Mouse (Mus musculus) layer of hippocampus, adult 8-10 months (tissue): ENCODE results near the gene Suds3. TPM values are rescaled to one million over a fixed set of nuclear protein-coding genes. Genes with fewer than 3 reads are reported as not detected.

Experiments
- DNase-seq, 2 experiments: peaks; one replicate each; pipeline ENCODE4 v3.0.0; 2022; ENCODE audit warnings: low spot score in 2 of 2
- total RNA-seq, 4 experiments: library from RNA; stranded (reverse); gene quantifications; 2 replicates each; pipeline ENCODE4 v1.2.4; 2022

Gene Suds3
- total RNA-seq, 4 experiments from 2014 or later: 110 to 124 (median 116) TPM

DNA sequence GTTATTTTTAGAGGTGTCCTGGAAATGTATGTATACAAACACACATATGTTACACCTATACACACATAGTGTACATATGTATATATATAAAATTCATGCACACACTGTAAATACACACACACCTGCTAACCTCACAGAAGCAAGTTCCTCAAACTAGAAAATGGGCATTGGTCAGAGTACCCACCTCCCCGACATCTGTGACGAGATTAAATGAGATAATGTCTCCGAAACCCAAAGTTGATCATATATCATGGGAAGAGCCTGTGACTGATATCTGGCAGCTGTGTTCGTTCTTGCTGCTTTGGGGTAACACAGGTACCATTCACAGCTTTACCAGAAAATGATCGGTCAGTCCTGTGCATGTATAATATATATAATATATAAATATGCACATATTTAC lies 20.7 kb upstream of the Suds3 start:
- DNase-seq: no peak

DNA sequence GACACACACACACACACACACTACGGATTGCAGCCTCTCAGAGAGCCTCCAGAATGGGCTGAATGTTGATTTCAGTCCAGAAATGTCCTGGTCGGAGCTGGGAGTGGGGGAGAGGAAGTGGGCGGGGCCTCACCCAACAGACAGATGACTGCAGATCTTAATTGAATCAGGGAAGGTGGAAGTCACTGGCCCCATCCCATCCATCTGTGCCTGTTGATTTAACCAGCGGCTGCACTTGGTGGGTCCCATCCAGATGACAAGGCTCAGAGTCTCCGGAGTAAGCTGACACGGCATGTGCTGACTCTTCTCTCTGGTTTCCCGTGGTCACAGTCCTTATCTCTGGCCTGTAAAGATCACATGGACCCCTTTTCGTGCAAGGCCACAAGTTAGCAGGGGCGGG lies 20.0 kb upstream of the Suds3 start:
- DNase-seq: no peak

DNA sequence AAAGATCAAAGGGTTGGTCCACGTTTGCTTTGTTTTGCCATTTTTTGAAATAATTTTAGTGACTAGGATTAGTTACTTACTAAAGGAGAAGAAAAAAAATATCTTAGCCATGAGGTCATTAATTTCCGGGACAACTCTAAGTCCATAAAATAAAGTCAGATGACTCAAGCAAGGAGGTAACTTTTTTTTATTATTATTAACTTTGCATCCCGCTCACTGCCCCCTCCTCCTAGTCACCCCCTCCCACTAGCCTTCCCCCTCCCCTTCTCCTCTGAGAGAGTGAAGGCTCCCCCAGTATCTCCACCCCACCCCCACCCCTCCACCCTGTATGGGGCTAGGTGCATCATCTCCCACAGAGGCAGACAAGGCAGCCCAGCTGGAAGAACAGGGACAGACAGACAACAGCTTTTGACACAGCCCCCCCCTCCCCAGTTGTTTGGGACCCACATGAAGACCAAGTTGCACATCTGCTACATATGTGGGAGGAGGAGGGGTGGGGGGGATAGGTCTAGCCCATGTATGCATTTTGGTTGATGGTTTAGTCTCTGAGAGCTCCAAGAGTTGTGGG lies 19.1 kb upstream of the Suds3 start:
- DNase-seq: no peak

DNA sequence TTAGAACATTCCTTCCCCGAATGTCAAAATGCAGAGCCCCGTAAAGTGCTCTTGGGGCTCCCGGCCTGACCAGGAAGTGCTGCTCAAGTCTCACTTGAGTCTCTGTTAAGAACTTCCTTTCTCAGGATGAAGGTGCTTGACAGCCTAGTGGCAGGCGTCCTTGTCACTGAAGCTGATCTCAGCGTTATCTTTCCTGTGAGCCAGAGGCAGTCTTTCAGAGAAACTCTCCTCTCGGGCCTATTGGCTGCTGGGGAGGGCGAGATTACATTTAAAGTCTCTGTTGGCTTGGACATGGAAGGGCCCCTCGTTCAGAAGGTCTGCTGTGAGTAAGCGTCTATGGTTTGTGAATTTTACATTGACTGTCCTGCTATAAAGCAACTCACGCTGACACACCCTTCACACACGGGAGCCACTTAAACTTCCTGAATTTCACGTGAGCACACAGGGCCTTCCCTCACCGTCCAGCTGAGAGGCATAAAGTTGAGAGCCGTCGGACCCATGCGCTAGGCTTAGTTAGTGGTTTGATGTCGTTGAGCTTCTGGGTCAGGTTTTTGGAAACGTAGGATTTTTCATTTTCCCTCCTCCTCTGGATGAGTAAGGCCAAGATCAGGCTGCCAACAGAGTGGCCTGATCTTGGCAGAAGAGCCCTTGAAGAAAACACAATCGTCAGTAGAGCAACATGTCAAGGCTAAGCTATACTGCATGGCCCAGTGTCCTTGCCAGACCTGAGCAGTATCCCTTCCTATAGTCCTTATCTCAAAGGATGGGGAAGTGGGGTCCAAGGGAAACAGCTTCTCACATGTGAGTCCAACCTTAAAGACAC lies 18.4 kb upstream of the Suds3 start:
- DNase-seq: no peak

DNA sequence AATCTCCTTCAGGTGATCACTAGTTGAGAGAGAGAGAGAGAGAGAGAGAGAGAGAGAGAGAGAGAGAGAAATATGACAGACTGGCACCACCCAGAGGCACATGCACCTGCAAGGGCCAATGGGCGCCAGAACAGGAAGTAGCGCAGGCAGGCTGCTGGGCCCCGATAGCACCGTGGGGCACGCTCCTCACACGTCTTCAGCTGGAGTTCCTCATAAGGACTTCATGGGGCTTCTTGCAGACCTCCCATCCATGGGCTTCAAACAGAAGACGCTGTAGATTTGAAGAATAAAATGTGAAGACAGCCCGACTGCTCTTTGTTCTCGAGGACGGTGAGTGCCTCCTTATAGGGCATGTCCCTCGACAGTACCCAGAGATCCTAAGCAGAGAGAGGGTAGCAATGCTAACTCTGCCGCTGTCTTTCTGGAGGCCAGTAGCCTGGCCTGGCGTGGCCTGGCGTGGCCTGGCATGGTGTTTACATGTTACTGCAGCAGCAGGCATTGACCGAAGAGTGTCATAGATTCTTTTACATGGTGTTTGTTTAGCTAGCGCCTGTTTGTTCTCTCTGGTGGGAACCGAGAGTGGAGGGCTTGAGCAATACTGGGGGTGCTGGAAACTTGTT lies 17.6 kb upstream of the Suds3 start:
- no peak for DNase-seq

DNA sequence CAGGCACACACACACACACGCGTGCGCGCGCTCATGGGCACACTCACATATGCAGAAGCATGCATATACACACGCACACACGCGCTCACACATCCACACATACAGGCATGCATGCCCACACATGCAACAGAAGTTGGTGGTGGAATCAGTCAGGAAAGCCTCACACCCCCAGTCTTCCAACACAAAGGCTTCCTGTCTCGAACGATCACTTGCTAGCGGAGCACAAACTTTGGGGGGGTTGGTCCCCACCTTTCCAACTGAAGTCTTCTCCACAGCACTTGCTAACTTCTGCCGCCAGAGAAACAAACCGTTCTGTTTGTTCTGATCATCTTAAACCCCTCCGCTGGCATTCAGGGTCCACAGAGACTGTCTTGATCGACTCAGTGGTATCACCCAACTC lies 14.8 kb upstream of the Suds3 start:
- DNase-seq: no peak

DNA sequence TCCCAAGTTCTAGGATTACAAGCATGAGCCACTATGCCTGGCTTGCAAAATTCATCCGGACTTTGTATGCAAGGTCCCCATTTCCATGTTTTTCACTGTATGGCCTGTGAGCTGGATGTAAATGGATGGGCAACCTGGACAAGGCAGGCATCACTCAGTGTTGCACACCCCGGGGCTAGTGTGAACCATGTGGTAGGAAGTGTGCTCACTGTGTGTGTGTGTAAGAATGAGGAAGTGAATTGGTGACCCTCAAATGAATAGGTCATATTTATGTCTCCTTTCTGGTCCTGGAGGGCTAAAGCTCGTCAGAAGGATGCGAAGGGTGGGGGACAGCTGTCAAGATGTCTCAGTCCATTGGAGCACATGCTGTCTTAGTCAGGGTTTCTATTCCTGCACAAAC lies 11.1 kb upstream of the Suds3 start:
- DNase-seq: no peak

DNA sequence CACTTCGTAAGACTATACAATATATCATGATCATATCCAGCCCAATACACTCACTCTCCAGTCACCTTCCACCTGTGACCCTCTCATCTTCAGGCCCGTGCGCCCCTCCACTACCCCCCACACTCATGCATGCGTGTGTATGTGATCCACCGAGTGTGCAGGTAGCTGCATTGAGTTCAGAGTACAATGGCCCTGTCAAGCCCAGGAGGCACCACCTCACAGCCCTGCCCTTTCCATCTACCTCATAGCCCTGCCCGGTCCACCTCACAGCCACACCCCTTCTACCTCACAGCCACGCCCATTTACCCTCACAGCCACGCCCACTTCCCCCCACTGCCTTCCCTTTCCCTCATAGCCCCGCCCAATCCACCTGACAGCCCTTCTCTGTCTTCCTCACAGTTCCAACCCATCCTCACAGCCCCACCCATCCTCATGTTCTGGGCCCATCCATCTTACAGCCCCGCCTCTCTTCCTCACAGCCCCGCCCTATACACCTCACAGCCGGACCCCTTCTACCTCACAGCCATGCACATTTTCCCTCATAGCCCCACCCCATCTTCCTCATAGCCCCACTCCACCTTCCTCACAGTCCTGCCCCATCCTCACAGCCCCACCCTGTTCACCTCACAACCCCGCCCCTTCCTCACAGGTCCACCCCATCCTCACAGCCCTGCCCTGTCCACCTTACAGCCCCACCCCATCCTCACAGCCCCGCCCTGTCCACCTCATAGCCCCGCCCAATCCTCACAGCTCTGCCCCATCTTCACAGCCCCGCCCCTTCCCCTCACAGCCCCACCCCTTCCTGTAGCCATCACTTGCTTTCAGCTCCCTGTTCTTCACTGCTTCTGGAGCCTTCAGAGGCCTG lies 9.8 kb upstream of the Suds3 start:
- no peak for DNase-seq

DNA sequence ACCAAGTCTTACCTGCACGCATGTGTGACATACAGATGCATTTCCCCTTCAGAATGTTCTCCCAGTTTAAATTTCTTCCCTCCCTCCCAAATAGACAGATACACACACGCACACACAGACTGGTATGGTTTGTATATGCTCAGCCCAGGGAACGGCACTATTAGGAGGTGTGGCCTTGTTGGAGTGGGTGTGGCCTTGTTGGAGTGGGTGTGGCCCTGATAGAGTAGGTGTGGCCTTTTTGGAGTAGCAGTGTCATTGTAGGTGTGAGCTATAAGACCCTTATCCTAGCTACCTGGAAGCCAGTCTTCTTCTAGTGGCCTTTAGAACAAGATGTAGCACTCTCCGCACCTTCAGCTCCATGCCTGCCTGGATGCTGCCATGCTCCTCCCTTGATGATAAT lies 7.9 kb upstream of the Suds3 start:
- no peak for DNase-seq

DNA sequence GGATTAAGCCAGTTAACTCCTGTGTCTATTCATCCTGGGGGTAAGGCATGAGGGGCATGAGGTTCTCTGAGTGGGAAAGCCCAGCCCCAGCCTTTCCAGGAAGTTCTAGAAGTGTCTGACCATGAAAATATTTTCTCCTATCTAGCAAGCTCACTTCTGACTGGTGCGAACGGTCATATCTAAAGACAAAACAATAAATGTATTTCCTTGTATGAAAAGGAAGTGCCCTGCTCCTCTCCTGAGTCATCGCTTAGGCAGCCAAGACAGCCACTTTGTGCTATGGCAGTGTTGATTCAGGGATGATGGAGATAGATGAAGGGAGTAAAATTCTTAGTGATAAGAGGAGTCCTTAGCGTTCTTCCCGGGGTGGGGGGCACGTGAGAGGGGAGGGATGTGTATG lies 7.2 kb upstream of the Suds3 start:
- DNase-seq: no peak

DNA sequence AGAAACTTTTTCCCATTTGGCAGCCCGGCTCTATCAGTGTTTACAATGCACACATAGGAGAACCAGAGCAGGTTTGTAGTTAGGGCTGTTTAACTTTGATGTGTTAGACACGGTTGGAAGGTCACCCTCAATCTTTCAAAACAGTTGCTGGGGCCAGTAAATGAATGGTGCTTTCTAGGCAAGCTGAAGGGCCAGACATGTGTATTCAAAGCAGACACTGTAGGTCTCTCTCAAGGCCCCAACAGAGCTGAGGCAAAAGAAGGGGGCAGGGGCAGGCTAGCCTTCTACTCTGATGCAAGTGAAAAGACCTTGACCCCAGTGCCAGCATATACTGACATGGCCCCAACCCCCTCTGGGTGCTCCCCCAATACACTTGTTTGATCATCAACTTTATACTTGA lies 5.7 kb upstream of the Suds3 start:
- no peak for DNase-seq

DNA sequence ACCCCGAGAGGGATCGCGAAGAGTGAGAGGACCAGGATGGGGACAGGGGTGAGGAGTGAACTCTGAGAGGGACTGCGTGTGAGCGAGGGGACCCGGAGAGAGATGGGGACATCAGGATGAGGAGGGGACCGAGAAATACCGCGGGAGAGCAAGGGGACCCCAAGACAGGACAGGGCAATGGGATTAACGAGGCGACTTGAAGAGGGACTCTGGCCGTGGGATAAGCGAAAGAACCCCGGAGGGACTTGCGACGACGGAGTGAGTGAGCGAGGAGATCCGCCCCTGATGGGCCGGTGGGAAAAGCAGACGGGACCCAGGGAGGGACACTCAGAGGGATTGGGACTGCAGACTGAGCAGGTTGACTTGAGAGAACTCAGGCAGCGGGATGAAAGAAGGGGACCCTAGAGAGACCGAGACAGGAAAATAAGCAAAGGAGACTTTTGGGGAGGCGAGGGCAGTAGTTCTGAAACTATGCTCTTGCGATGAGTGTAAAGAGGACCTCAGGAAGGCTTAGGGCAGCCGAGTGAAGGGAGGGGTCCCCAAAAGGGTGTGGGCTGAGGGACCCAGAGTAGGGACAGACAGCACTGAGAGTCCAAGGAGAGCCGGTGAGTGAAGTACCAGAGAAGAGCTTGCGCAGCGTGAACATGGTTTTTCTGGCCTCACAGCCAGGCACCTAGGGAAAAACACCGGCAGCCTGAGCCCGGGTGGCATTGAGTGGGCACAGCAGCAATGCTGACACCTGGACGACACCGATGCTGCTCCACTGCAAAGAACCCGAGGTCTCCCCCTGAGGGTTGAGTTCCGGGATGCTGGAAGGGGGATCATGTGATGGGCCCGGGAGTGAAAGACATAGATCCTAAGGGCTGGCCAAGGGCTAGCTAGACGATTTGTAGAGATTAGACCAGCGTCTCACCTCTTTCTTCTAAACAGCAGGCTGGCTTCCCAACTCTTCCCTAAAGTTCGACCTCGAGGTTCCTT lies 4.9 kb upstream of the Suds3 start:
- no peak for DNase-seq

DNA sequence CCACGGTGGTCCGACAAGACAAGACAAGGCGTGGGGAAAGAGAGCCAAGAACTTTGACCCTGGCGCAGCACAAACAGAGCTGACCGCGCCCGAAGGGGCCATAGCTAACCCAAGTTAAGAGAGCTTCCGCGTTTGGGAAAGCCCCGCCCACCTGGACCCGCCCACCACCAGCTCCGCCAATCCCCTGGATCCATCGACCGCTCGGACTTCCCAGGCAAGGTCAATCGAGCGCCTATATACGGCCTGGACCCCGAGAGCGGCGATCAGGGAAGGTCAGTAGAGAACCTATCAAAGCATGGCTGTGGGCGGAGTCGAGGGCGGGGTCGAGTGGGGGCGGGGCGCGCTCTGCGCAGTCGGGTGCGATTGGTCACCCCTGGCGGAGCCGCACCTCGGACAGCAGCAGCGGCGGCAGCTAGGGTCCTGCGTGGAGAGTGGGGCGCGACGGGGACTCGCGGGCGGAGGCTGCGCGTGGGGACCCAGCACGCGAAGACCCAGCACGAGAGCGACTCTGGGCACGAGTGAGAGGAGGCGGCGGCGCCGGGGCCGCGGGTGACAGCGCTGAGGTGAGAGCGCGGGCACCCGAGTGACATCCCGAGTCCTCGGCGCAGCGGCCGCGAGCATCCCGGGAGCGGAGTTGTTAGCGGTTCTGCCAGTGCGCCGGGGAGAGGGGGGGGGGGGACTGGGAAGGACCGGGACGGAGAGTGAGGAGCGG lies 4.0 kb upstream of the Suds3 start, which contains the start of gene Taok3:
TSS of gene Taok3 (plus strand) at position 353 of the 712 bp plus-strand sequence.
- peak; percentile 98 for DNase-seq

DNA sequence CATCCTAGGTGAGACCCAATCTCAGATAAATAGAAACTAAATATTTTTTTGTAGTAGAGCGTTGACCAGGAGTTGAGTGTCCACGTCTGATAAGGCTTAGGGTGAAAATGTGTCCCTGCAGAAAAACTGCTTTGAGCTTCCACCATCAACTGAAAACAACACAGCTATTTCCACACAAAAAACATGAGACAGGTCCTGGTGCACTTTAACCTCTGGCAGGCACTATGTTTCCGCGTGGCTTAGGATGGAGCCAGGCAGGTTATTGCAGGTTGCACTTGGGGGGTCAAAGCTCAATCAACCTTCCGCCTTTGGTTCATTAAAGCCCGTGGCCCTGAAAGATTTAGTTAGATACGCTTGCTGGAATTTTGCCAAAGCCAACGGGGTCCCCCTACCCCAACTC lies 2.9 kb upstream of the Suds3 start:
- no peak for DNase-seq

DNA sequence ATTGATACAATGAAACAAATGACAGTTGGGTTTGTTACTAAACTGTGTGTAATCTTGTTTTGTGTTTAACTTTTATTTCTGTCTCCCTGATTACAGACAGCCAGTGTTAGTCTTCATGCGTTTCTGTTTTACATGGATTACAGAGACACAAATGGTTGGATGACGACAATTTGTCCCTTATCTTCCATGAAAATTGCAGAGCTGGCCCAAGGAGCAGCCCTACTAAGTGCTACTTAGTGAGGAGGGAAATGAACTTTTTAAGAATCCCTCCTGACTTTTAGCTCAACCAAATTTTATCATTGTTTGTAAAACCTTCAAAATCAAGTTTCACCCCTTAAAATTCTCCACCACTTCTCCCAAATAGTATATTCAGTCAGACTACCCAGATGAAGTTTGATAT lies 2.3 kb upstream of the Suds3 start:
- DNase-seq: no peak

DNA sequence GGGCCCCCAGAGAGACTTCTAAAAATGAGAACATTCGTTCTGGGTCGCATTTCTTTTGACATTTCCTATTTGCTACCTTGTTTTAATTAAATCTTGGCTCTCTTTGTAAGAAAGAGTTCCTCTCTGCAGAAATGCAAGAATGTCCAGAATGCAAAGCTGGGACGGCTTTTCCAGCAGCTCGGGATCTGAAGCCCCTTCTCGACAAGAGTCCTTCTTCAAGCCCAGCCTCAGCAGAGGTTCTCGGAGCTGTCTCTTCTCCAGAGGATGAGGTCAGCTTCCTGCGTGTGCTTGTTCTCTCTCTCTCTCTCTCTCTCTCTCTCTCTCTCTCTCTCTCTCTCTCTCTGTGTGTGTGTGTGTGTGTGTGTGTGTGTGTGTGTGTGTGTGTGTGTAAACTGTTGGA lies 1.8 kb upstream of the Suds3 start:
- no peak for DNase-seq

DNA sequence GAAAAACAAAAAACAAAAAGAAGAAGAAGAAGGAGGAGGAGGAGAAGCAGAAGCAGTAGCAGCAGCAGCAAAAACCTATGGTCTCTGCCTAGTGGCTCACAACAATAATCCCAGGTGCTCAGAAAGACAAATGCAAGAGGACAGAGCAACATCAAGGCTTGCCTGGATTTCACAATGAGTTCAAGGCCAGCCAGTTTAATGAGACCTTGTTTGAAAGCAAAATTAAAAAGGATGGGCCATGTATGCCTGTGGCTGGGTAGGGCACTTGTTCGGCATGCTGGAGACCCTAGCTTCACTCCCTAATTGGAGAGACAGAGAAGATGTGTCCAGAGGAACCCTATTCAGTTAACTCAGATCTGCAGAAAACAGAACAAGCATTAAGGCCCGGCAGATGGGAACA lies 1.3 kb upstream of the Suds3 start:
- no peak for DNase-seq

DNA sequence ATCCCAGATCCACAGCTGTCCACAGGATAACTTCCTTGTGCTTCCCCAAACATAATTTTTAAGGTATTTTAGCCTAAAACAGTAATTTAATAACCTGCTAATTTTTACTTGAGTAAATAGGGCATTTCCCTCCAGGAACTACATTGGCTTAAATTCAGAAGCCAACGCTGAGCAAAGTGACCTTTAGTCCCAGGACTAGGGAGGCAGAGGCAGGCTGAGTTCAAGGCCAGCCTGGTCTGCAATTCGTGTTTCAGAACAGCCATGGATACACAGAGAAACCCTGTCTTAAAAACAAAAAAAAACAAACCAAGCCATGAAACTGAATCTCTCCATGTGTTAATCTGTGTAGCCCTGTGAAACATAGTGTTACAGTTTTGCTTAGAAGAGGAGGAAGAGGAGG lies 747 bp upstream of the Suds3 start:
- DNase-seq: no peak

DNA sequence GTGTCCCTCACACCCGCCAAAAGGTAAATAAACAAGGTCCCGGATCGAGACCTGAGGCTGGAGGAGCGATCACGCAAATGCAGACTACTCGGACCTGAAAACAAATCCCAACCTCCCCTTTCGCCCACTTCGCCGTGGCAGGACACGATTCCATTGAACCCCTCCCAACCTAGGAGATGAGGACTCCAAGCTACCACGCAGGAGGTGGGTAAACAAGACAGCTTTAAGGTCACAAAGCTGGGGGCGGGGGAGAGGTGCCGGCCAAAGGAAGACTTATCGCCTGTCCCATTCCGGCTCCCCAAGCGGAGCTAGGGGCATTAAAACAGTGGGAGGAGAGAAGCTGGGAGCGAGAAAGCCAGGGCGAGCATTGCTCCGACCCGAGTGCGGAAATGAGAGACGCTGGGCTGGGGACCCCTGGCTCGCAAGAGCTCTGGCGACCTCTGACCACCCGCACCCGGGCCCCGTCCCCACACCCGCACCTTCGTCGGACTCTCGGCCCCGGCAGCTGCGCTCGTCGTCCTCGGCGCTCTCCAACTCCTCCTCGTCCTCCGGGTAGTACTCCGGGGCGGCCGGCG lies 633 bp downstream of the Suds3 start:
- DNase-seq: no peak
